Mouse (Mus musculus): Measurements from ENCODE around the gene Gnat3. TPM values are rescaled to one million over a fixed set of nuclear protein-coding genes. Genes with fewer than 3 reads are reported as not detected.
"Not testable (repeated sequence)": the region's sequence is repeated elsewhere in the genome, so short reads cannot be mapped to it uniquely, and the experiment has no call there.

The Gnat3 gene
- total RNA-seq (2022): not detected

DNA sequence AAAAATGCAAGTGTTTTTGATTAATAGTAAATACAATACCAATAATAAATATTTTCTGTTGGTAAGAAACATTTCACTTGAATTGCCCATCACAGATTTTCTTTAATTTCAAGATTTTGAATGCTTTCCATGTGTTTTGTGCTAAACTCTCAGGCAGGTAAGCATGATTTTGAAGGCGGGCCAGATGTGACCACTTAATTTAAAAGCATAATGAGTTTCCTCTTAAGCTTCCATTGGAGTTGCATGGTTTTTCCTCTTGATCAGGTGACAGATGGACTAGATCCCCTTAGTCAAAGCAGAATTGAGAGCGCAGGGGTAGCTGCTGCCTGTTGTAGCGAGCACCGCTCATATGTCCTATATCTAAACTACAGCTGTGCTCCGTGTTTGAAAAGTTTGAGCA is at the start of gene Gnat3:
Gnat3 (plus strand) TSS at position 301 of the 400 bp plus-strand sequence.
- DNase-seq (ENCODE audit: low spot score in 2 of 2): no peak

DNA sequence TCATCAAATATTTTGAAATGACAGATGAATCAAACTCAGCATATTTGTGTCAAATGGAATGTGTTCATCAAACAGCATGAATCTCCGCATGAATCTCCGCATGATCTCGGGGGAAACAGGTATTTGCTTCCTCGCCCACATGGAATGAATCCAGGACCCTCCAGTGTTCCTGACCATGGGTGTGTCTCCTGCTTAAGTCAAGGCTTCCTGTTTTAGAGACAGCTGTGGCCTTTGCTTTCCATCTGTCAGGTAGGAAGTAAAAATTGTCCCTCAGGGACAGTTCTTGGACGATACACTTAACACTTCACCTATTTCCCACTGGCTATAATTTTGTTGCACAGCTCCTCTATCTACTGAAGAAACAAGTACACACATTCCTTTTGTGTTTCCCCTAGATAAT is 43.4 kb upstream of the Gnat3 start:
- no peak for DNase-seq (ENCODE audit: low spot score in 2 of 2)

DNA sequence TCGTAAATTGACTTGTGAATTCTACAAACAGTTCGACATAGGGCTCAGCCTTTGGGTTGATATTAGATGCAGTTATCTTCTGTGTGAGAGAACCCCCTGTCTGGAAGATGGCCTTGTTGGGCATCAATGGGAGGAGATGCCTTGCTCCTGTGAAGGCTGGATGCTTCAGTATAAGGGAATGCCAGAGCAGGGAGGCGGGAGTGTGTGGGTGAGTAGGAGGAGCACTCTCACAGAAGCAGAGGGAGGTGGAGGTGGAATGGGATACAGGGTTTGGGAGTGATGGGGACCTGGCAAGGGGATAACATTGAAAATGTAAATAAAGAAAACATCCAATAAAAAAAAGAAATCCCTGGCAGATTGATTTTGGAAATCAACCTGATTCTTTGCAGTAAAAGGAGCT is 38.7 kb upstream of the Gnat3 start:
- no peak for DNase-seq (ENCODE audit: low spot score in 2 of 2)

DNA sequence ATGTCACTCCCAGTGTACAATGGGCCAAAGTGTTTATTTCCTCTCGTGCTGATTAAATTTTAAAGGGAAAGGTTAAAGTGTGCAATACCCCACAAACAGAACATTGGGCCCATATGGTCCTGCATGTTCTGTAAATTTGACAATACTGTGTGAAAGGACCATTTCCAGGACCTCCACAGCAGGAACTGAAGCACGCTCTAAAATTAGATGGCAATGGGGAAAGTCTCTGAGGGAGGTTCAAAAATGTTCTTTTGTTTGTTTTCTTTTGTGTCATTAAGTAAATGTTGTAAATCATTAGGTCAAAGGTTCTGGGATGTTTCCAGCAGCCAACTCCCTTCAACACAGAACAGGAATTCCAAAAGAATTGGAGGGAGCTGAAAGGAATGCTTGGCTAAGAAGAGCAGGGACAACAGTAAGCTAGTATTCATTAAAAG is 38.2 kb upstream of the Gnat3 start:
- no peak for DNase-seq (ENCODE audit: low spot score in 2 of 2)

DNA sequence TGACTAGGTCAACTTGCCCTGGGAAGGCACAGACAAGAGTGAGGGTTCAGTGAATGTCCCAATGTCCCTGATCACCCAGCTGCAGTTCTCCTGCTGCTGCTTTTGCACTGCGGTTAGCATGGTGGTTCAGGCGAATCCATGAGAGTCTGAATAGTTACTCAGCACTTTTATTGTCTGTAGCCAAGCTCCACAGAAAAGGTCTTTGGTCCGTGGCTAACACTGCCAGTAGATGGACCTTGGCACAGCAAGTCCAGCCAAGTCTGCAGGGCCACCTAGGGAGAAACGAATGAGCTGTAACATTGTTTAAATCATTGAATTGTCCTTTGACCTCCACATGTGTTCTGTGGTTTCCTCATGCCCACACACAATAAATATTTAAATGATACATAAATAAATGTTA is 33.9 kb upstream of the Gnat3 start:
- no peak for DNase-seq (ENCODE audit: low spot score in 2 of 2)

DNA sequence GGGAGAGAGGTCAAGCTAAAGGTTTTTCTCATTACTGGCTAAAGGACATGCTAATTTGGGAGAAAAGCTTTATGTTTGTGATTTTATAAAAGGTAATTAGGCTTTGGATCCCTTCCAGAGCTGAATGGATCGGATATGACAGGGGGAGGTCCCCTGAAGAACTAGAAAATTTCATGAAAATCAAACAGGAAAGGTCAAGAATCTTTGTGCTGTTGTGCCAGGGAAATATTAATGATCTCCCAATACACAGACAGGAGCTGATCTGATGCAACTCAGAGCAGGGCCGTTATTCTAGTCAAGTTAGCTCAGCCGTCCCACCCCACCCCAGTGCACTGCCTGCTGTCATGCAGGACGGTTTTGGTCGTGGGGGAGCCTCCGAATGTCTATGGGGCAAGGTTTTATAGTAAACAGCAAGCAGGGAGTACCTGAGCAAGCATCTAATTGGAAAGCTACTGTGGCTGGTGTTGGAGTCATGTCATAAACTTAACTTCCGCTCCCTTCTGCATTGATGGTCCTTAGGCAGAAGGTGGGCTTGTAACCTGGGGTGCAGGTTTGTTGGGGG is 33.3 kb upstream of the Gnat3 start:
- no peak for DNase-seq (ENCODE audit: low spot score in 2 of 2)

DNA sequence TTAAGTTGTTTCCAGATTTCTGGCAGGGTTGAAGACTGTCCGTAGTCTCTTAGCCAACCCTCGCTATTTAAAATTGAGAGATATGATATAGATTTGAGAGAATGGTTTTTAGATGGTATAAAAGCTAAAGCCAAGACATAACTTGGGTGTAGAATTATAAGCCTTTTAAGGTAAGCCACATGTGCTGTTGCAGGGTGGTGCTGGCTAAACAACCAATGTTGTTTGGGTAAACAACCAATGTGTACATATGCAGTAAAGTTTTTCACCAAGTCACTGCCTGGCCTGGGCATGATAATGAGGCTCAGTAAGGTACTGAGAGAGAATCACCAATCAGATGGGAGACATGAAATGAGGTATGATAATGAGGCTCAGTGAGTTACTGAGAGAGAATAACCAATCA is 30.8 kb upstream of the Gnat3 start:
- not testable (repeated sequence) for DNase-seq (ENCODE audit: low spot score in 2 of 2)

DNA sequence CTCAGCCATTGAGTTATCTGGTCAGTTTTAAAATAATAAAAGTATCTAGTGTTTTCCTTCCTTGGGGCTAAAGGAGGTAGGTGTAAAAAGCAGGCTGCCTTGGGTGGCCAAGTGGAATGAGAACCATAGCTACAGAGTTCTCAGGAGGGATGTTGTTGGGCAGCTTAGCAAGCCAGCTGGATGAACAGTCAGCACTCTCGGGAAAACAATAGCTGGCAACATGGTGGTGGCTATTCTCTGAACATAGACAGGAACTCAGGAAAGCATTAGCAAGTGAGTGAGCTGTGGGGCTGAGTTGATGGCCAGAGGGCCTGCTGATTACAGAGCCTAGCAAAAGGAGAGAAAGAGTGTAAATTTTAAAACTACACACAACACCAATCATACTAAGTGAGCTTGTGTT is 27.8 kb upstream of the Gnat3 start:
- no peak for DNase-seq (ENCODE audit: low spot score in 2 of 2)

DNA sequence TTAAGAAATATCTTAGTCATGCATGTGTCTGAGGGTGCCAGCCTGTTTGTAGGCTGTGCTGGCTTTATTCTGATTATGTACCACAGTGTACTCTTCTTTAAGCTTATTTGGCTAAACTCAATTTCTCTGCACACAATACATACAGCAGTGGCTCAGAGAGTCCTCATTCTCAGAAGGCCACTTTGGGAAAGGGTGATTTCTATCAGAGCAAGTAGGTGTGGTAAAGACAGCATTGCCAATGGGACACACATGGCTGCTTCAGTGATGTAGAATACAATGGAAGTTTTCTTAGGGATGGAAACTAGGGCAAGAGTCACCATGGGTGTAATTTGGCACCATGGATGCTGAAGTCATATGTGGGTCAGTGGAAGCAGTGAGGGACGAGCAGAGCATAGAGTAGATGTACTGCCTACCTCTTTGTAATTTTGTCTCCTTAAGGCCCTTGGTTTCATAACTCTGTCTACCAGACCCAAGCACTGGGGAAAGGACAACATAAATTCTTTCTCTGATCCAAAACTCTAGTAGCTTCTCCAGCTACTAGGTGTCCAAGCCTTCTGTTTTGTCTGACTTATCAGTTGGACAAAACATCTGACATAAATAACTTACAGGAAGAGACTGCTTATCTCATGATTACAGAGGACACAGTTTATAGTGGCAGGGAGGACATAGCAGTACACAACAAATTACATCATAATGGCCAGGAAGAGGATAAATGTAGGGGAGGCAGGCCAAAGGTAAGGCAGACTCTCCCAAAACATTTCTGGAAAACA is 24.0 kb upstream of the Gnat3 start:
- no peak for DNase-seq (ENCODE audit: low spot score in 2 of 2)

DNA sequence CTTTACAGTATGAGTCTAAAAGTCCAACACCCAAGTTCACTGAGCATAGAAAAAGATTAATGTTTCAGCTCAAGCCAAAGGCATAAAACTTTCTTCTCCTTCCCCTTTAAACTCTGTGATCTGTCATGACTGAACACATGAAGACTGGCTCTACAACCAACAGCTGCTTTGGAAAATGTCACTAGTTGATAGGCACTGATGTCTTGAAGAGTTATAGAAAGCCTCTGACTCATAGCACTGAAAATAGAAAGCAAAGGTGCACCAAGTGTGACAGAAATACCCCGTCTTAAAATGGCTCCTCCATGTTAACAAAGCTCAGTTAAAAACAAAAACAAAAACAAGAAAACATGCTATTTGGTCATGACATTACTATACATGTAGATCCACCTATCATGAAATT is 5.9 kb upstream of the Gnat3 start:
- DNase-seq (ENCODE audit: low spot score in 2 of 2): no peak

DNA sequence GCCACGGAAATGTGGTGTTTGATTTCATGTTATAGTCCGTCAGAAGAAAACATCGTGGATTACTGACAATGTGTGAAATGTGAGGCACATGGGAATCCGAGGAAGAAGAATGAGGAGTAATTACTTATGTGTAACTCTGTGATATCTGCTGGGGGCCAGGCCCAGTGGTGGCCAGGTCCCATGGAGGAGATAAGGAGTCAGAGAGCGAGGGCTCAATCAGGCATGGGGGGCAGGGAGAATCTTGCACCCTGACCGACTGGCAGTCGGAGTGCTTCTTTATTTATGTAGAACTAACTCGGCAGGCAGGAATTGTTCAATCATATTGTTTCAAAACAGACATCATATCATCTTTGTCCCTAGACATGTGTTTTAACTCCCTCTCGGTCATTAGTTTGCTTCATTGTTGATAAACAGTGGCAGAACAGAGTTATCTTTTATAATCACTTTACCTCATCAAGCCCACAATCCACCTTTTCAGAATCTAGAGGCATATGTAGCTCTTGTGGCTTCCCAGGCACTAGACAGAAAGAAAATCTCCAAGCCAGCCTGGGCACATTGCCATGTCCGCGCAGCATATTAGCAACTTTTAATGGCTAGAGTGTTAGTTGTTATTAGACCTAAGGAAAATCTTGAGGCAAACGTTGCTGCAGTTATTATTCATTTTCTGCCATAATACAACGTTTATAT is 7.5 kb downstream of the Gnat3 start:
- DNase-seq (ENCODE audit: low spot score in 2 of 2): no peak

DNA sequence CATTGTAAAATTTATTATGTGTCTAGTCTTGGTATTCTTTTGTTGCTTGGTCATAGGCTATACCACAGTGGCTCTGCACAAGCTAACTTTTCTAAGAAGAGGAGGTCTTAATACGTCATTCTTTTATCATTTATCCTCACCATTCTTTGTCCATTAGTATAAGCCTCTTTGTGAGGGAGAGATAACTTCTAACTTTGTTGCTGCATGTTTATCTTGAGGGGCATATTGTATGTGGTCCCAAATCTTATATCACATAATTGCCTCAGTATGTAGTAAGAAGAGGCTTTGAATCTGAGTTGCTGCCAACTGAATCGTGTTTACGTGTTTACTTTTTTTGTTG is 8.0 kb downstream of the Gnat3 start:
- no peak for DNase-seq (ENCODE audit: low spot score in 2 of 2)

DNA sequence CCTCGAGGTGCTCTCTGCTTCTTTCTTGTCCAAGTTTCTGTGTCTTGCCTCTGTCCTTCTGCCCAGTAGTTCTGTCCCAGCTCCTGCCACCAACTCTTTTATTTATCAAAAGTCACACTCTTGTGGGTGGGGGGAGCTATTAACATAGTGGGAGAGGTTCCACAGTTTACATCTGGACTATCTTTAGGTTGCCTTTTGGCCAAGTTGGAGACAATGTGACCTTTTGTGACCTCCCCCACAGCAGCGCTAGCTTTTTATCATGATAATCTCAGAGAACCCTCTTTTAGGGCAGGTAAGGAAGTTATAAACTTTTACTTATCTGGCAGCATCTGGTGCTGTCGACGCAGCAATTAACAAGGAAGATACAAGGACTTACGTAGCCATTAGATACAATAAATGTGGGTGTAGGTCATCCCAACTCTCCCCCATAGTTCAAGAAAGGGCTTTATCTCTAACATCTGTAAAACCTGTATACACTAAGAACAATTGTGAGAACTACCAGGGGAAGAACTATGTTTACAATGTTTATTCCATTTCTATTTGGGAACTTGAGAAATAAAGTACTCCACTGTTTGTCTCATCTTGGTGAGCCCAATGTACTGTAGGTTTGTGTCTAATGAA is 18.3 kb downstream of the Gnat3 start:
- no peak for DNase-seq (ENCODE audit: low spot score in 2 of 2)

DNA sequence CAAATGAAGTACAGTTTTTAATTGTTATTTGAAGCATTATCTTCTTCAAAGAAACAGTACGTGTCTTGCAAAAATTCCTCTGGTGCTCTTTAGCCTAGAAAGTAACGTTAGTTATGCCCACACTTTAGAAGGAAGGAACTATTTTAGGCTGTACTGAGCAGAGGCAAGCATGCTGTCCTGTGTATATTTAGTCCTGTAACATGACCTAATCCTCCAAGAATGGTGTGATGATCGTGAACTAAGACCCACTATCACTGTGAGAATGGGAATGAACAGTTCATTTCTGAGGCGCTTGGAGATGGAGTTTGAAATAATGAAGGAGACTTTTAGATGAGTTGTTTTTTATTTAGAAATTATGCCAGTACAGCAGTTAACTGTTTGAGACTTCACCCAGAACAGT is 20.4 kb downstream of the Gnat3 start:
- no peak for DNase-seq (ENCODE audit: low spot score in 2 of 2)

DNA sequence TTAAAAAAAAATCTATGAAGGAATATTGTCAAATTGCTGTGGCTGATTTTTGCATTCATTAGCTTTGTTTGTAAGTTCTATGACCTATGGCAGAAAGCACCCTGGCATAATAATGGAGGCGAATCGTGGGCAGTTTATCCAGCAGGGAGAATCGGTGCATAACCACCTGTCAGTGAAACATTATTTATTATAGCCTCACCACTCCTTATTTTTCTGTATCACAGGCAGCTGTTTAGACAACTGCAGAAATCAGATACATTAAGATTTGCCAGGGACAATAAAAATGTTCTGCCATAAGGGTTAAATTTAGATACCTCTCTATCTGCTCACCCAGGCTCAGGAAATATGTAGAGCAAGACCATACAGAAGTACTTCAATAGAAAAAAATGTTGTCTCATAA is 22.2 kb downstream of the Gnat3 start:
- no peak for DNase-seq (ENCODE audit: low spot score in 2 of 2)

DNA sequence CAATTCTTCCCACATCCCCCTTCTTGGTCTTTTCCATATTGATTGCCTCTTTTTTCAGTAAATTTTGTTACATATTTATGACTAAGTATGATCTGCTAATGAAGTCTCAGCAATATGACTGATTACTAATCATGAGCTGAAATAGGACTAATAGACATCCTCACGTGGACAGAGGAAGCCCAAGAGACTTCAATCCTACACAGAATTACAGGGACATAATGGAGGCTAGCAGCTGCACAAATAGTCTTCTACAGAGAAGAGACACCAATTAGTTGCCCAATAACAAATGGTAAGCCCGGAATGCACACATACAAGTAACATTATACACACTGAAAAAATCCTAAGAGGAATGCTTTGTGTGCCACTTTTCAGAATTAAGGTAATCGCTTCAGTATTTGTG is 24.3 kb downstream of the Gnat3 start:
- no peak for DNase-seq (ENCODE audit: low spot score in 2 of 2)

DNA sequence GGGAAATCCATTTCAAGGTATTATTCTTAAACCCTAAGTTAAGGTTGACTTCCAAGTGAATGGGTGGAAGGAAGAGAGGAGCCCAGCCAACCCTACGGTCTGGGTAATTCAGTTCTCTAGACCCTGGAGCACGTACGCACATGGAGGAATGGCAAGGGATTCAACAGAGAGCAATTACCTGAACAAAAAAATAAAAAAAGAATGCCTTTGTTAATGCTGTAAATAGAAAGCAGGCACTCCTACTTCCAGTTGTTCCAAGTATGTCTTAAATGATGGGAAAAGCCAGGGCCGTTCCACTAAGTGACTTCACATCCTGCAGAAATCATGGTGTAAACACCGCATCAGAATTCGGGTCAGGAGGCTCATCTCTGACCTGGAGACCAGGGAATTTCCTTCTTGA is 28.3 kb downstream of the Gnat3 start:
- no peak for DNase-seq (ENCODE audit: low spot score in 2 of 2)

DNA sequence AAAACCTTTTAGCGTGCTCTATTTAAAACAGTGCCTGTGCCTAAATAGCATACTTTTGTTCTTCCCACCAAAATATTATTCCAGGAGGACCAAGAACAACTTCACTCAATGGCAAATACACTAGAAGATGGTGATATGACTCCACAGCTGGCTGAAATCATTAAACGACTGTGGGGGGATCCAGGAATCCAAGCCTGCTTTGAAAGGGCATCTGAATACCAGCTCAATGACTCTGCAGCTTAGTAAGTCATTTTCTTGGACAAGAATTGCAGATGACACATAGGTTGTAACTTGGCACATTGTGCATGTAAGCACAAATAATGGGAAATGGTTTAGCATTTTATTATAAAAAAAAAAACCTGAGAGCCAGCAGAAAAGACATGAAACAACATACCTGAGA is 37.2 kb downstream of the Gnat3 start:
- DNase-seq (ENCODE audit: low spot score in 2 of 2): no peak

DNA sequence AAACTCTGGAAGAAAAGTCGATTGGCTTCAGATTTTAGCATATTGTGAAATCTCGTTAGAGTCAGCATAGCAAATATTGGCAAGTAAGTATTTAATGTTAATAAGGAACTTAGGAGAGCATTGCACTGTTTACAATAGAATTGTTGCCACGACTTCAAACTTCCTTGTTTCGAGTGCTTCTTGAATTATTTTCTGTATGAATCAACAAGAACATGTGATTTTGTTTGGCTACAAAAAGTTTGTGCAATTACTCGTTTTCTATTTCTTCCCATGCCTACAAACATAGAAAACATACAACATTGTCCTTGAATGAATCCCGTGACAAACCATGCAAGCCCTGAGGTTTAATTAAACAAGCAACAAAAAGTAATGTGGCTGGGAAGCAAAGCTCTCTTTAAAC is 37.8 kb downstream of the Gnat3 start:
- DNase-seq (ENCODE audit: low spot score in 2 of 2): no peak

DNA sequence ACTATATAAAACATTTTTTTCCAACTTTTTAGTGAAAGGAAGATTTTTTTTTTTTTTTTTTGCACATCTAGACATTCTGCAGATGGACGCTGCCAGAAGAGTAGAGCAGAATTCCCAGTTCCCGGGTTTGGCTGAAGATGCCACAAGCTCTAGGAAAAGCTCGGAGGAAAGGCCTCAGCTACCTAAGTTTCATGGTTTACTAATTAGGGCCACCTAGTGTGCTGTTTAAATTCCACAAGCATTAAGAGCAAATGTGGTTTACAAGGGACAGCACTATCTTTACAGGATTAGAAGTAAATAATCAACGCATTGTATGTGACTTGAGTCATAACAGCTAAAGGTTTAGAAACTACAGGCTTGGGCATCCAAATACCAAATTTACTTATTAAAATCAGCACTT is 39.3 kb downstream of the Gnat3 start:
- DNase-seq (ENCODE audit: low spot score in 2 of 2): no peak

DNA sequence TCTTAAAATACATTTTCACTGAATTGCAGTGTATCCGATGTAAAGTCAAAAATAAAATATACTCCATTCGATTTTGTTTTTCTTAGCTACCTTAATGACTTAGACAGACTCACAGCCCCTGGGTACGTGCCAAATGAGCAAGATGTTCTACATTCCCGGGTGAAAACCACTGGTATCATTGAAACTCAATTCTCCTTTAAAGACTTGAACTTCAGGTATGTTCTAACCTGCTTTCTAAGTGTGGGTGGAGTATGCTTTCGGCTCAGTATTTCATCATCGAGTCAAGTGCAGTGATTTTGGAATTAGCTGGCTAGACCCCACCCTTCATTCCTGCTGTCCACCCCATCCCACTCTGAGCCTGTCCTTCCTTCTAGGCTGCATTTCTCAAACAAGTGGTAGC is 41.3 kb downstream of the Gnat3 start:
- no peak for DNase-seq (ENCODE audit: low spot score in 2 of 2)

DNA sequence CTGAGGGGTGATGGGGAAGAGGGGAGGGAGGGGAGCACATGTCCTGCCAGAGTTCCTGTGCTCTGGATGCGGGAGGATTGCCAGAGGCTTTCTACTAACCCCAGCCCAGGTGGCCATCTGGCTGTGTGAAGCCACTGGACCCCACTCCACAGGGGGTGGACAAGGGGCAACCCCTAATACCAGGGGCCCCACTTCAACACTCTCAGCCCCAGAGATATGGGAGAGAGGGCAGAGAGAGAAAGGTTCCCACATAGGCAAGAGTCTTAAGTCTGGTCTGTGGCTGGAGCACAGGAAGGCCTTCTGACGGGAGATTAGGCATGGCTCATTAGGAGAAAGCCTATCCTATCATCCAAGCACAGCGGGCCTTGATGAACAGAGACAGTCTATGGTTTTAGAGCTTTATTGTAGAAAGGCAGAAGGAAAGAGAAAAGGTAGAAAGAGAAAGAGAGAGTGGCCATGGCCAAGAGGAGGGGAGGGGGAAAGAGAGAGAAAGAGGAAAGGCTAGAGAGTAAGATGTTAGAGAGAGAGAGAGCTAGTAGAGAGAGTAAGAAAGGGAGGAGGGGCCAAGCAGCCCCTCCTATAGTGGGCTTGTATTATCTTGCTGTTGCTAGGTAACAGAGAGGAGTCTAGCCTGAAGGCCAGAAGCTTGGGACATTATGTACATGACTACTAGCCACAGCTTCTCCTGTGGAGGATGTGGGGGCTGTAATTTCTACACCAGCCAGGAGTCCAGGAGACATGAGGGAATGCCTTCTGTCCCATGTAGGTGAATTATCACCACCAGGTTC is 42.7 kb downstream of the Gnat3 start:
- no peak for DNase-seq (ENCODE audit: low spot score in 2 of 2)
